Mouse (Mus musculus) liver, adult 2 months (tissue): Measurements from ENCODE around the gene Glod4. TPM values are rescaled to one million over a fixed set of nuclear protein-coding genes. Genes with fewer than 3 reads are reported as not detected.

ENCODE experiments used
- DNase-seq: peaks from one replicate; pipeline ENCODE4 v3.0.0-alpha.2; 2011; ENCODE audit warnings: low read depth, low spot score; ENCODE audit errors: extremely low read depth
- H3K27ac ChIP-seq: fragments of 200-500 bp; replicated peaks from 2 replicates; pipeline ENCODE4 v1.5.1; 2012; ENCODE audit warnings: low read depth, mild to moderate bottlenecking, control low read depth, inconsistent platforms, low read length; ENCODE audit not compliant: insufficient read depth
- H3K27me3 ChIP-seq: fragments of 200-500 bp; 2 replicates; pipeline ENCODE4 v1.6.1; 2012; ENCODE audit warnings: mild to moderate bottlenecking, moderate library complexity, low read length, inconsistent platforms; ENCODE audit not compliant: control insufficient read depth, insufficient read depth
- H3K36me3 ChIP-seq: fragments of 200-500 bp; 2 replicates; pipeline ENCODE4 v1.6.1; 2012; ENCODE audit warnings: low read length, inconsistent platforms; ENCODE audit not compliant: control insufficient read depth, insufficient read depth
- H3K4me1 ChIP-seq: fragments of 200-500 bp; 2 replicates; pipeline ENCODE4 v1.6.1; 2011; ENCODE audit warnings: low read length; ENCODE audit not compliant: control insufficient read depth, insufficient read depth
- H3K4me3 ChIP-seq: fragments of 200-500 bp; 2 replicates; pipeline ENCODE4 v1.5.1; 2011; ENCODE audit warnings: low read depth, mild to moderate bottlenecking, control low read depth, low read length, moderate library complexity; ENCODE audit not compliant: insufficient read depth
- H3K79me2 ChIP-seq: fragments of 200-500 bp; 2 replicates; pipeline ENCODE4 v1.6.1; 2012; ENCODE audit warnings: inconsistent platforms, mild to moderate bottlenecking, low read length, moderate library complexity; ENCODE audit not compliant: control insufficient read depth, insufficient read depth
- H3K9ac ChIP-seq: fragments of 200-500 bp; 2 replicates; pipeline ENCODE4 v1.6.1; 2012; ENCODE audit warnings: low read depth, mild to moderate bottlenecking, control low read depth, inconsistent platforms, low read length
- CTCF ChIP-seq: fragments of 200-500 bp; IDR thresholded peaks from 2 replicates; pipeline ENCODE4 v1.5.1; 2011; ENCODE audit warnings: low read depth, low read length, control low read depth
- POLR2A ChIP-seq: fragments of 200-500 bp; IDR thresholded peaks from 2 replicates; pipeline ENCODE4 v1.6.1; 2011; ENCODE audit warnings: low read length, control low read depth; ENCODE audit not compliant: insufficient read depth; ENCODE audit errors: extremely low read depth
- WGBS: fragments of 180-500 bp; shearing (Covaris S2); methylation state at CpG from one replicate; pipeline ENCODE4 v1.1.7; 2018; 5-methylcytosine and 5-hydroxymethylcytosine counted together
- polyA plus RNA-seq: library from polyadenylated mRNA; depleted of rRNA; stranded (reverse); fragments of >200 nt; gene quantifications from 2 replicates; pipeline ENCODE4 v1.2.3, GENCODE M21; 2012
- total RNA-seq: library from RNA; depleted of rRNA; stranded (reverse); fragments of >200 nt; gene quantifications from 2 replicates; pipeline ENCODE4 v1.2.3, GENCODE M21; 2014

Gene Glod4
- total and polyA plus RNA-seq, 2 experiments = 9.8 to 56.1 TPM

DNA sequence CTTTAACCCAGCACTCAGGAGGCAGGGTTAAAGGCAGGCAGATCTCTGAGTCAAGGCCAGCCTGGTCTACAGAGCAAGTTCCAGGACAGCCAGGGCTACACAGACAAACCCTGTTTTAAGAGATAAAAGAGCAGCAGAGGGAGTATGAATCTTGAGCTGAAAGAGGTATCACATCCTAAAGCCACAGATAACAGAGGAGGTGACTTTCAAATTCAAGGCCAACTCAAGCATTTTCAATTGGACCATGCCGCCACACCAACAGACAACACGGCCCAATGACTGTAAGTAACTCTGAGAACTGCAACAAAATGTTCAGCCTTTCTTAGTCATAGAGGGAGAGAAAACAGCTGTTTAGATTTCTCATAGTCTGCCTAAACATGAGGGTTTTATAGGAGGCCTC is 89.3 kb downstream of the Glod4 start:
- H3K27ac ChIP-seq = no peak overlapping the region
- H3K4me3 ChIP-seq = no peak overlapping the region
- TF ChIP-seq POLR2A = no peak
- TF ChIP-seq CTCF = no peak
- peaks cover 27% of the 10 kb centered on the region; the same call in 1 of the 2 replicates for H3K36me3 ChIP-seq
- no peaks in the 10 kb centered on the region for H3K27me3 ChIP-seq
- H3K79me2 ChIP-seq = no peaks in the 10 kb centered on the region
- DNase-seq = no peak
- no peaks in the 10 kb centered on the region for H3K4me1 ChIP-seq
- no peak overlapping the region for H3K9ac ChIP-seq
- 95% methylated on average over 2 of the region's 2 CpGs for WGBS

DNA sequence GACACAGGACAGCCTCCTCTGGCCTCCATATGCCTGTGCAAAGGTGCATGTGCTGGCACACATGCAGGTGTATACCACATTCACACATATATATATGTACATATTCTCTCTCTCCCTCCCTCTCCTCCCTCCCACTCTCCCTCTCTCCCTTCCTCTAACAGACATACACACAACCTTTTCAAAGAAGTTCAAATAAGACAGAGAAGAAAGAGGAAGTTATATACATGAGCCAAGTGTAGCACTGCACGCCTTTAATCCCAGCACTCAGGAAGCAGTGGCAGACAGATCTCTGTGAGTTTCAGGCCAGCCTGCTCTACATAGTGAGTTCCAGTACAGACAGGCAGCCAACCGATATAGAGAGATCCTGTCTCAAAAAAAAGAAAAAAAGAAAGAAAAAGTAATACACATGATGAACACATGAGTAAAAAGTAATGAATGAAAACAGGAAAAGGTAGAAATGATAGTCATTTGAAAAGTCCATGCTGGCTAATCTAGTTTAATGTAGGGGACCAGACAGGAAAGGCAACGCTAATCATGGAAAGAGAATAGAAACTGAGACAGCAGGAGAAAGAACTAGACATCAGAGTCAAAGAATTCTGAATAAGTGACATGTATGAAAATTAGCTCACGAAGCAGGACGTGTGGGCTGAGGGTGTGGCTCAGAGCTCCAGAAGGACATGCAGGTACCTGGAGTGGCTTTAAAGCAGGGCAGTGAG is 90.1 kb downstream of the Glod4 start:
- 85% methylated on average over 5 of the region's 5 CpGs for WGBS
- Histone ChIP-seq H3K4me3 (no peak overlapping the region), H3K9ac (no peak overlapping the region), H3K79me2 (no peaks in the 10 kb centered on the region), H3K27ac (no peak overlapping the region), H3K27me3 (no peaks in the 10 kb centered on the region), H3K36me3 (peaks cover 24% of the 10 kb centered on the region; the same call in 1 of the 2 replicates), H3K4me1 (no peaks in the 10 kb centered on the region)
- TF ChIP-seq POLR2A (no peak), CTCF (no peak)
- no peak for DNase-seq

DNA sequence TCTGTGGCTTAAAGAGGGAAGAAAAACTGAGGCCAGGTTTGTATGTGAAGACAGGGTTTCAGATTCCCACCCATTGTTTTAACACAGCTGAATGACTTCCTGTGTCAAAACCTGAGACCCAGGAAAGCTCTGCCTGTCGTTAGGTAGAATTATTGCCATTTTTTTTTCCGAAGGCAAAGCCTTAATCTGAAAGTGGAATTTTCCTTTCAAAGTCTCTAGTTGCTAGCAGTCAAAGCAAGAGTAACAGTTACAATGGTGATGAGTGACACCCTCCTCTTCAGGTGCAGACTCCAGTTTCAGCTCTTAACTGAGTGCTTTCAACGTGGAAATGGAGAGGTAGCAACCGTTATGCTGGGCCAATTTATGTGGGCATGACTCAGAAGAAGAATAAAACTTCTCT is 92.5 kb downstream of the Glod4 start:
- no peak for TF ChIP-seq CTCF
- no peak for TF ChIP-seq POLR2A
- Histone ChIP-seq H3K27ac (no peak overlapping the region), H3K4me3 (no peak overlapping the region), H3K79me2 (no peaks in the 10 kb centered on the region), H3K36me3 (peaks cover 21% of the 10 kb centered on the region; the same call in 1 of the 2 replicates), H3K9ac (no peak overlapping the region), H3K27me3 (no peaks in the 10 kb centered on the region), H3K4me1 (peaks cover 7% of the 10 kb centered on the region; the same call in 1 of the 2 replicates)
- DNase-seq = no peak
- WGBS = 77% methylated on average over 4 of the region's 4 CpGs

DNA sequence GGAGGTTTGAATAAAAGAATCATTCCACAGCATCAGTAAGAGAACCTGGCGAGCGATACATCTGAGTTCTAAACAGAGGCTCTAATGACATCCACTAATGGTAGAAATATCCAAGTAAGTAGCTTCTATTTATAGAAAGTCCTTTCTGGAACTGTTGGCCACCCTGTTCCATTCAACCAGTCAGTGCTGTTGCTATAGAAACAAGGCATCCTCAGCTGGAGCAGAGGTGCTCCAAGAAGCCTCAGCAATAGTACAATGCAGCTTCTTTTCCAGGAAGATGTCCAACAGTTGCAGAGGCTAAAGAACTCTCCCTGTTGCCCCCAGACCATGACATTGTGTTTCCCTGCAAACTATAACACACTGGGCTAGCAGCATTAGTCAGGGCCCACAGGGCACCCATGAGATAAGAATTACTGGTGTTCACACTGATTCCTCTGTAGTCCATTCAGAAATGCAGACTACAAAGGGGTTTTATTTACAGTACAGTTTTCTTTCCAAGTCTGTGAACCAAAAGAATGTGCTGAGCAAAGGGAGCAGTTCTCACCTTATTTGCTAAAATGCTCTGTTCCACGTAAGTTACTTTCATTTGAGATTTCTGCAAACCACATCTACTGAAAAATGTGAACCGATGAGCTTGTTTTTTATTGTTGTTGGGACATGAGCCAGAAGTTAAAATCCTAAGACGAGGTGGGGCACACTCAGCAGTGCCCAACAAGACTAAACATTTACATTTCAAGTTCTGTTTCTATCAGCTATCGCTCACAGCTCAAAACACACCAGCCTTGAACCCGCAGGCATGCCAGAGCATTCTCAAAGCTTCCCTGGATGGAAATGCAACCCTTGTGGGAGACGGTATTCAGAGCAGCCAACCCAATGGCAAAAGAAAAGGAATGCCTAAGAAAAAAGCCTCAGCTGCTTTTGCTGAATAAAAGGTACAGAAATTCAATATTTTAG is 95.2 kb downstream of the Glod4 start:
- H3K36me3 ChIP-seq = peaks cover 9% of the 10 kb centered on the region; the same call in 1 of the 2 replicates
- H3K9ac ChIP-seq = no peak overlapping the region
- TF ChIP-seq POLR2A = no peak
- no peak for TF ChIP-seq CTCF
- no peak overlapping the region for H3K27ac ChIP-seq
- no peaks in the 10 kb centered on the region for H3K79me2 ChIP-seq
- no peaks in the 10 kb centered on the region for H3K27me3 ChIP-seq
- no peak for DNase-seq
- 87% methylated on average over 8 of the region's 8 CpGs for WGBS
- H3K4me3 ChIP-seq = no peak overlapping the region
- peaks cover 7% of the 10 kb centered on the region; the same call in 1 of the 2 replicates for H3K4me1 ChIP-seq

DNA sequence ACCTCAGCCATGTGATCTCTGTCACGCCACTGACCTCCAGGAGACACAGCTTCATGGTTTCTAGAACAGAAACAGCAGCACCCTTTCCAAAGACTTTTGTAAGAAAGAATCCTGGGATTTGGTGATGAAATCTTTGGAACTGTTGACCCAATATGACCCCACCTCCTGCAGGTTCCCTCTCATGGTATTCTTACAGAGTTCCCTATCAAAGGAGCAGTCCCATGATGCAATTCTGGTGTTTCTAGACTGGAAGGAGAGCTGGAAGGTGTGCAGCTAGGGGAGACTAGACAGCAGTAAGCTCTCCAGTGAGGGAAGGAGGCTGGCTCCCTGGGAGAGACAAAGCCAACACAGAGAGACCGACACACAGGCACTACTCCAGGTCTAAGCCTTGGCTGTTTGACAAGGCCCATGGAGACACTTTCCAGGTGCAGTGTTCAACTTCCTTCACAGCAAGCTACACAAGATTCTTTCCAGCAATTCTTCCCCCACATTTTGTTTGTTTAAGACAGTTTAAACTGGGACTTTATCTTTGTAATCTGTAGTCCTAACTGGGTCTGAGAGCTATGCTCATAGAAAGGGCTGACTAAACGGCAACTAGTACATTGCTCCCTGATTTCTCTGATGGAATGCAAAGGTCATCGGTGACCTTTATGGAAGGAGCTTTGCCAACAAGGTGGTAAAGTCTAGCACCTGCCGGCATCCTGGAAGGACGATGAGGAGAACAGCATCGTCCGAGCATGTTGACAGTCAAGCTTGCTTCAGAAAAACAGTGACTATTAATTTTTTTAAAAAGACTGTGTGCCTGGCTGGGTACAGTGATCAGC is 97.1 kb downstream of the Glod4 start:
- Histone ChIP-seq H3K27ac (no peak overlapping the region), H3K27me3 (no peaks in the 10 kb centered on the region), H3K79me2 (no peaks in the 10 kb centered on the region), H3K4me1 (peaks cover 7% of the 10 kb centered on the region; the same call in 1 of the 2 replicates), H3K4me3 (no peak overlapping the region), H3K9ac (no peak overlapping the region), H3K36me3 (peaks cover 9% of the 10 kb centered on the region; the same call in 1 of the 2 replicates)
- DNase-seq = peak; percentile 65
- no peak for TF ChIP-seq POLR2A
- TF ChIP-seq CTCF = no peak
- WGBS = 38% methylated on average over 8 of the region's 8 CpGs
